Mouse (Mus musculus) liver, postnatal 0 days (tissue): ENCODE measurements at regions not wholly inside any gene's neighbourhood (a gene's known extent, or its start where the extent isn't known, plus 50 kb on each side); places are given as distances from the start of the nearest gene placed in this dataset.

ENCODE experiments used
- ATAC-seq: fragments of 200-750 bp; cut with Nextera tagmentation; 2 replicates; pipeline ENCODE4 v1.8.0; 2017; ENCODE audit warnings: mild to moderate bottlenecking, moderate library complexity
- DNase-seq: peaks from one replicate; pipeline ENCODE4 v3.0.0-alpha.2; 2016
- H3K27ac ChIP-seq: fragments of 300-500 bp; sonication (generic); 2 replicates; pipeline ENCODE4 v1.5.1; 2014; ENCODE audit warnings: antibody characterized with exemption, moderate library complexity, mild to moderate bottlenecking, low read depth
- H3K27me3 ChIP-seq: fragments of 300-500 bp; sonication (generic); 2 replicates; pipeline ENCODE4 v1.6.1; 2014; ENCODE audit warnings: low read length, control low read depth, mixed read lengths; ENCODE audit not compliant: insufficient read depth
- H3K36me3 ChIP-seq: fragments of 300-500 bp; sonication (generic); replicated peaks from 2 replicates; pipeline ENCODE4 v1.6.1; 2014; ENCODE audit warnings: mild to moderate bottlenecking, control low read depth, low read length, moderate library complexity, mixed read lengths; ENCODE audit not compliant: insufficient read depth
- H3K4me1 ChIP-seq: fragments of 300-500 bp; sonication (generic); 2 replicates; pipeline ENCODE4 v1.6.1; 2014; ENCODE audit warnings: antibody characterized with exemption, mild to moderate bottlenecking, control low read depth; ENCODE audit not compliant: insufficient read depth
- H3K4me2 ChIP-seq: fragments of 300-500 bp; sonication (generic); 2 replicates; pipeline ENCODE4 v1.6.1; 2014; ENCODE audit warnings: low read depth, mild to moderate bottlenecking, low read length, moderate library complexity, mixed read lengths
- H3K4me3 ChIP-seq: fragments of 300-500 bp; sonication (generic); 2 replicates; pipeline ENCODE4 v1.5.1; 2014; ENCODE audit warnings: low read depth, low read length
- H3K9ac ChIP-seq: fragments of 300-500 bp; sonication (generic); replicated peaks from 2 replicates; pipeline ENCODE4 v1.6.1; 2014; ENCODE audit warnings: mild to moderate bottlenecking, moderate library complexity
- H3K9me3 ChIP-seq: fragments of 300-500 bp; sonication (generic); 2 replicates; pipeline ENCODE4 v1.6.1; 2016; ENCODE audit warnings: mild to moderate bottlenecking, control low read depth, low read length, mixed read lengths
- CTCF ChIP-seq: sonication (generic); IDR thresholded peaks from 2 replicates; pipeline ENCODE4 v1.5.1; 2016; ENCODE audit warnings: antibody characterized with exemption, low read depth
- EP300 ChIP-seq: IDR thresholded peaks from 2 replicates; pipeline ENCODE4 v1.6.1; 2016; ENCODE audit warnings: antibody characterized with exemption, low read depth, mild to moderate bottlenecking
- WGBS: fragments of 180-500 bp; shearing (Covaris S2); extraction: QIAGEN DNeasy Blood & Tissue Kit; methylation state at CpG from one replicate; pipeline ENCODE4 v1.1.7; 2014; ENCODE audit not compliant: insufficient replicate concordance; 5-methylcytosine and 5-hydroxymethylcytosine counted together

GRCm38 (mm10) chr16:73096091-73097083 lies 788.3 kb downstream of the Robo1 start:
- no peak for TF ChIP-seq EP300
- no peak for TF ChIP-seq CTCF
- DNase-seq (no peak), ATAC-seq (no peak)
- H3K27ac ChIP-seq: no peak overlapping the region
- H3K9ac ChIP-seq: no peak overlapping the region
- H3K9me3 ChIP-seq: no peaks in the 10 kb centered on the region
- 0 out of 2 replicates have a peak, but pooled peaks cover 3% of the 10 kb centered on the region for H3K27me3 ChIP-seq
- no peak overlapping the region for H3K4me2 ChIP-seq
- H3K4me3 ChIP-seq: no peak overlapping the region
- 32% methylated on average over 8 of the region's 8 CpGs for WGBS
- H3K4me1 ChIP-seq: no peaks in the 10 kb centered on the region
- no peaks in the 10 kb centered on the region for H3K36me3 ChIP-seq
